Mouse (Mus musculus) small intestine, adult 2 months (tissue): ENCODE results near the gene Cep164.

ENCODE experiments used
- CTCF ChIP-seq: fragments of 200-500 bp; IDR thresholded peaks from 2 replicates; pipeline ENCODE4 v1.5.1; 2012; ENCODE audit warnings: low read depth, mild to moderate bottlenecking, control low read depth, inconsistent platforms, low read length, moderate library complexity, mixed read lengths; ENCODE audit not compliant: insufficient replicate concordance, insufficient read length; ENCODE audit errors: extremely low read depth
- POLR2A ChIP-seq: fragments of 200-500 bp; IDR thresholded peaks from 2 replicates; pipeline ENCODE4 v1.6.1; 2012; ENCODE audit warnings: low read depth, mild to moderate bottlenecking, control low read depth, inconsistent platforms, low read length, moderate library complexity

DNA sequence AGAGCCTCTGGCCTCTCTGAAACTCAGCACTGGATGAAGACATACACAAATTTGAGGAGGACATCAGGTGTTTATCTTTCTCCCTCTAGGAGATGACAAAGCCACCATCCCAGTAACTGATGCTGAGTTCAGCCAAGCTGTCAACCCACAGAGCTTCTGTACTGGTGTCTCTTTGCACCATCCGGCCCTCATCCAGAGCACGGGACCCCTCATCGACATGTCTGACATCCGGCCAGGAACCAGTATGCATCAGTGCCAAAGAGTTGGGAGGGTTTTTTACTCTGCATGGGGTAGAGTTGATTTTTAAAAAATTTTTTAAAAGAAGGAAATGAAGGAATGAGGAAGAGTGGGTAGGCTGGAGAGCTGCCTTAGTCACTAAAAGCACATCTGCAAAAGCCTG lies 78.6 kb downstream of the Cep164 start:
- no peak for TF ChIP-seq POLR2A
- no peak for TF ChIP-seq CTCF
